Mouse (Mus musculus): ENCODE measurements around the gene Itpkb.

- 0 out of 2 replicates have a peak, but pooled peaks have one; percentile 65 for TF ChIP-seq MAFK (IDR thresholded peaks at IDR 0.05; ENCODE audit: insufficient read depth, low read depth, low read length)
- TF ChIP-seq ZNF384 (IDR thresholded peaks at IDR 0.05; ENCODE audit: low read depth, low read length) = no peak
- no peak for TF ChIP-seq CHD2 (IDR thresholded peaks at IDR 0.05; ENCODE audit: low read depth, low read length)
- TF ChIP-seq HCFC1 (IDR thresholded peaks at IDR 0.05; ENCODE audit: borderline replicate concordance, insufficient read depth, low read length) = no peak
- TF ChIP-seq ZC3H11A (IDR thresholded peaks at IDR 0.05; ENCODE audit: borderline replicate concordance, low read depth, low read length) = no peak
Observed at GRCm38 (mm10) chr1:180283813-180284768, 46.2 kb upstream of the Itpkb start.
